ENCODE assay signal across 8 mouse cellular contexts in the genomic region with DNA sequence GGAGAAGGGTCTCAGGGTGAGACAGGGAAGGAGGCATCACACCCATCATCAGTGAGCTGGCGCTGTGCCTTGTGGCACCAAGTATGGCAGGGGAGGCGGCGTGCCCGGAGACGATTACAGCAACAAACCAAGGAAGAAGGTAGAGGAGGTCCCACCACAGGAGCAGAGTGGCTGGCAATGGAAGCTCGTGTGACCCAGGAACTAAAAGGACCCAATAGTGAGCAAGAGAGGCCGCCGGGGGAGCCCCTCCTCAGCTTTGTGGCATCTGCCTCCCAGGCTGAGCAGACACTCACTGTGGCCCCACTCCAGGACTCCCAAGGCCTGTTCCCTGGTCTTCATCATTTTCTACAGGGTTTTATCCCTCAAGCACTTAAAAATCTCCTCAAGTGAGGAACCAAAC. TPM values are rescaled to one million over a fixed set of nuclear protein-coding genes. Genes with fewer than 3 reads are reported as not detected.
DNase-seq lines count a peak whose midpoint lies in the region; ATAC-seq lines count a peak whose summit lies in the region.

No protein-coding gene starts in this region.

- H3K4me1 ChIP-seq in erythroblast, embryonic 14.5 days (ENCODE audit: control insufficient read depth), result peaks cover 46% of the 10 kb centered on the region
- H3K4me1 ChIP-seq in hindbrain, embryonic 14.5 days (replicated peaks; ENCODE audit: control insufficient read depth, insufficient read depth, low read length), result peaks cover 20% of the 10 kb centered on the region

- peak overlapping the region; percentile 57; the same call in 1 of the 2 replicates for H3K9ac ChIP-seq in hindbrain, embryonic 14.5 days

- H3K4me3 ChIP-seq in erythroblast, embryonic 14.5 days (replicated peaks), result peak overlapping the region; percentile 77
- H3K4me3 ChIP-seq in hindbrain, embryonic 14.5 days (replicated peaks; ENCODE audit: low read length), result 0 out of 2 replicates have a peak overlapping the region, but pooled peaks have one; percentile 85

- no peak for ATAC-seq in erythroblast, adult 5-6 weeks (replicated peaks; ENCODE audit: low FRiP score, poor library complexity, severe bottlenecking)
- ATAC-seq in hindbrain, embryonic 14.5 days (ENCODE audit: low FRiP score), result no peak
- ATAC-seq in erythroid progenitor cell, adult 5-6 weeks (replicated peaks; ENCODE audit: low FRiP score, poor library complexity, severe bottlenecking), result no peak

- H3K36me3 ChIP-seq in erythroblast, embryonic 14.5 days (ENCODE audit: control insufficient read depth), result peaks cover 79% of the 10 kb centered on the region
- H3K36me3 ChIP-seq in hindbrain, embryonic 14.5 days (replicated peaks; ENCODE audit: control insufficient read depth, insufficient read depth), result peaks cover 78% of the 10 kb centered on the region

- peak overlapping the region; percentile 0; the same call in 1 of the 2 replicates for H3K27ac ChIP-seq in hindbrain, embryonic 14.5 days

- 83% methylated on average over 8 of the region's 8 CpGs for WGBS in hindbrain, embryonic 14.5 days

- H3K27me3 ChIP-seq in erythroblast, embryonic 14.5 days (ENCODE audit: control insufficient read depth), result no peaks in the 10 kb centered on the region
- no peaks in the 10 kb centered on the region for H3K27me3 ChIP-seq in hindbrain, embryonic 14.5 days (ENCODE audit: control insufficient read depth, insufficient read depth, low read length)

- peak; percentile 24 for DNase-seq in urinary bladder, postnatal 14 days (ENCODE audit: low spot score)
- no peak for DNase-seq in urinary bladder, postnatal 10 days (ENCODE audit: low spot score)
- no peak for DNase-seq in hindbrain, embryonic 14.5 days (ENCODE audit: low spot score)
- DNase-seq in lung, postnatal 10 days, result peak; percentile 64
- no peak for DNase-seq in T-cell, adult 2 months (ENCODE audit: low spot score)

- peak overlapping the region; percentile 48 for H3K4me2 ChIP-seq in hindbrain, embryonic 14.5 days (replicated peaks)

- no peaks in the 10 kb centered on the region for H3K9me3 ChIP-seq in erythroblast, embryonic 14.5 days (ENCODE audit: control insufficient read depth, low read length)
- H3K9me3 ChIP-seq in hindbrain, embryonic 14.5 days (ENCODE audit: control insufficient read depth, low read length), result no peaks in the 10 kb centered on the region

RNA-seq across cellular contexts. Expression of gene Eef1g, which starts 1.1 kb away (rescaled TPM):
- 5.4 and 8.2 TPM in 2 replicates for polyA plus RNA-seq in erythroblast, embryonic 14.5 days (2012)
- total RNA-seq in erythroblast, adult 5-6 weeks (2015; ENCODE audit: low replicate concordance), result 181 and 213 TPM in 2 replicates
- total RNA-seq in erythroblast, adult 5-6 weeks (2017; ENCODE audit: low replicate concordance), result 105 and 149 TPM in 2 replicates
- 308 and 316 TPM in 2 replicates for polyA plus RNA-seq in hindbrain, embryonic 14.5 days (2014; fragmentation: Nextera tagmentation; extraction: Ambion mirVana)
- 198 and 228 TPM in 2 replicates for total RNA-seq in erythroid progenitor cell, adult 5-6 weeks (2015; ENCODE audit: low replicate concordance)
- total RNA-seq in erythroid progenitor cell, adult 5-6 weeks (2017; ENCODE audit: low replicate concordance), result 92.0 and 153 TPM in 2 replicates

RNA-seq across cellular contexts. Expression of gene Tut1, which starts 12.1 kb away (rescaled TPM):
- polyA plus RNA-seq in erythroblast, embryonic 14.5 days (2012), result 1.6 TPM in 2 replicates
- total RNA-seq in erythroblast, adult 5-6 weeks (2015; ENCODE audit: low replicate concordance), result 1.0 and 2.7 TPM in 2 replicates
- total RNA-seq in erythroblast, adult 5-6 weeks (2017; ENCODE audit: low replicate concordance), result 2.3 and 6.8 TPM in 2 replicates
- polyA plus RNA-seq in hindbrain, embryonic 14.5 days (2014; fragmentation: Nextera tagmentation; extraction: Ambion mirVana), result 20.0 and 23.0 TPM in 2 replicates
- total RNA-seq in erythroid progenitor cell, adult 5-6 weeks (2015; ENCODE audit: low replicate concordance), result 0.84 and 3.2 TPM in 2 replicates
- total RNA-seq in erythroid progenitor cell, adult 5-6 weeks (2017; ENCODE audit: low replicate concordance), result 3.7 and 4.4 TPM in 2 replicates

RNA-seq across cellular contexts. Expression of gene Ahnak, which starts 23.3 kb away (rescaled TPM):
- 0.01 and 0.05 TPM in 2 replicates for polyA plus RNA-seq in erythroblast, embryonic 14.5 days (2012)
- 19.0 and 20.0 TPM in 2 replicates for total RNA-seq in erythroblast, adult 5-6 weeks (2015; ENCODE audit: low replicate concordance)
- total RNA-seq in erythroblast, adult 5-6 weeks (2017; ENCODE audit: low replicate concordance), result 24.3 and 30.2 TPM in 2 replicates
- polyA plus RNA-seq in hindbrain, embryonic 14.5 days (2014; fragmentation: Nextera tagmentation; extraction: Ambion mirVana), result 4.5 and 4.9 TPM in 2 replicates
- total RNA-seq in erythroid progenitor cell, adult 5-6 weeks (2015; ENCODE audit: low replicate concordance), result 13.0 and 13.8 TPM in 2 replicates
- 13.3 and 15.7 TPM in 2 replicates for total RNA-seq in erythroid progenitor cell, adult 5-6 weeks (2017; ENCODE audit: low replicate concordance)

RNA-seq across cellular contexts. Expression of gene Mta2, which starts 24.1 kb away (rescaled TPM):
- 2.2 and 3.4 TPM in 2 replicates for polyA plus RNA-seq in erythroblast, embryonic 14.5 days (2012)
- total RNA-seq in erythroblast, adult 5-6 weeks (2015; ENCODE audit: low replicate concordance), result 16.9 and 22.8 TPM in 2 replicates
- 39.5 and 54.4 TPM in 2 replicates for total RNA-seq in erythroblast, adult 5-6 weeks (2017; ENCODE audit: low replicate concordance)
- polyA plus RNA-seq in hindbrain, embryonic 14.5 days (2014; fragmentation: Nextera tagmentation; extraction: Ambion mirVana), result 29.3 and 30.3 TPM in 2 replicates
- total RNA-seq in erythroid progenitor cell, adult 5-6 weeks (2015; ENCODE audit: low replicate concordance), result 59.9 and 70.3 TPM in 2 replicates
- 84.2 and 125 TPM in 2 replicates for total RNA-seq in erythroid progenitor cell, adult 5-6 weeks (2017; ENCODE audit: low replicate concordance)

RNA-seq across cellular contexts. Expression of gene Eml3, which starts 36.4 kb away (rescaled TPM):
- polyA plus RNA-seq in erythroblast, embryonic 14.5 days (2012), result 1.3 and 1.4 TPM in 2 replicates
- 1.7 and 4.8 TPM in 2 replicates for total RNA-seq in erythroblast, adult 5-6 weeks (2015; ENCODE audit: low replicate concordance)
- total RNA-seq in erythroblast, adult 5-6 weeks (2017; ENCODE audit: low replicate concordance), result 6.3 and 8.3 TPM in 2 replicates
- 5.8 and 6.1 TPM in 2 replicates for polyA plus RNA-seq in hindbrain, embryonic 14.5 days (2014; fragmentation: Nextera tagmentation; extraction: Ambion mirVana)
- 6.5 and 9.6 TPM in 2 replicates for total RNA-seq in erythroid progenitor cell, adult 5-6 weeks (2015; ENCODE audit: low replicate concordance)
- total RNA-seq in erythroid progenitor cell, adult 5-6 weeks (2017; ENCODE audit: low replicate concordance), result 7.1 and 14.0 TPM in 2 replicates

Comparison
In these comparisons a context has a peak if more than half of its experiments do, and no peak if none do; other contexts are left out.
1. DNase-seq: peak in urinary bladder, postnatal 14 days (single experiment) and lung, postnatal 10 days (single experiment); none in urinary bladder, postnatal 10 days (single experiment), hindbrain, embryonic 14.5 days (single experiment) and T-cell, adult 2 months (single experiment).